Mouse (Mus musculus): ENCODE measurements at regions not wholly inside any gene's neighbourhood (a gene's known extent, or its start where the extent isn't known, plus 50 kb on each side); places are given as distances from the start of the nearest gene placed in this dataset.

DNA sequence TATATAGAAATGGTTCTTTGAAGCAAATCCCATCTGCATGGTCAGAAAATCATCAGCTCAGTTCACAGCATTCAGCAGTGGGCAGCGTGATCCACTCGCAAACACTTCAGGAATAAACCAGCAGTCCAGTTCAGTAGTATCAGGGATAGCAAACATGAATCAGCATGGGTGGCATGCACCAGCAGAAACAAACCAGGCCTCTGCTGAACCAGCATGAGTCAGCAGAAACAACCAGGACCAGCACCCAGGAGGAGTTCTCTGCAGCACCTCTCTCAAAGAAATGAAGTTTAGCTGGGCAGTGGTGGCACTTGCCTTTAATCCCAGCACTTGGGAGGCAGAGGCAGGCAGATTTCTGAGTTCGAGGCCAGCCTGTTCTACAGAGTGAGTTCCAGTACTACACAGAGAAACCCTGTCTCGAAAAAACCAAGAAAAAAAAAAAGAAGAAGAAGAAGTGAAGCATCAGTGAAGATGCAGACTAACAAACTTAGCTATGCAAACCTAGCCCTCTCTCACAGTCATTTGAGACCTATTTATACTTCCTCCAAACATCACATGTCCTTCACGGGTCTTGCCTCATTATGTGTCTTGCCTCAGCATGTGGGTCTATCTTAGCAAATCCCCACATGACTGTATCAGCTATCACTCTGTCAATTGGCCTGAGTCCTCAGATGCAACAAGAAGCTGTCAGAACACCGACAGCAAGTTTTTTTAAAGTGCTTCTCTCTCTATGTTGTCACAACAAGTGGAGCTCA, 80.2 kb downstream of the Fthl17a start:
- intact Hi-C loops (cut with DNase I), result no loop called here
- no peak for DNase-seq (ENCODE audit: low spot score in 2 of 2)

DNA sequence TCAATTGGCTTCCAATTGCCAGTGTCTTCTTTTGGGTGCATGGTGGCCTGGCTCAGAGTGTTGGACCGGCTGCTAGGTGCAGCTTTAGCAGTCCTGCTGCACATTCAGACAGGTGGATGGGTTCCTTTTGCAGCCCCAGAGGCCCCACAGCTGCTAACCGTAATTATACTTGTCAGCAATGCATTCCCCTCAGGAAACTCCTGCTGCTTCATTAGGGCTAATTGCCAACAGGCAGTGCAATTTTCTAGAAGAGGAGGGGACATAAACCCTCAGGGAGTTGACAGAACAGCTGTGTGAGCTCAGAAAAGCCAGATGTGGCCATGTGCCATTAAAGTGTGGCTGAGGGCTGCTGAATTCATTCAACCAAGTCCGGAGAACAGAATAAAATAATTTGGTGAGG, 94.0 kb downstream of the Fthl17a start:
- intact Hi-C loops (cut with DNase I), result no loop called here
- DNase-seq (ENCODE audit: low spot score in 2 of 2), result no peak

DNA sequence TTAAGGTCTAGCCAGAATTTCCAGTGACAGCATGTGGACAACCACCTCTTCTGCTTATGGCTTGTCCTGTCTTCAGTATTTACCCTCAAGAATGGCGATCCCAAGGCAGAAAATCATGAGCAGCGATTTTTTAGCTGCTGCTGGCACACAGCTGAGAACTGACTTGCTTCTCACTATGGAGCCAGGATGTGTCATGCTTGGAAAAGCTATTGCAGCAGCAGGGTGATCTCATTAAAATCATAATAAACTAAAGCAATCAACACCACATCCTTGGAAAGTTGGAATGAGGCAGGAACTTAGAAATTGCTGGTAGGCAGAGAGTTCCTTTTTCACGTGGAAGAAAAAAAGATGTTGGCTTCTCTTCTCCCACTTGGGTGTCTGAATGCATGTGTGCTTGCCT, 125.8 kb downstream of the Fthl17a start:
- intact Hi-C loops (cut with DNase I), result no loop called here
- peak in 1 of 2 experiments; percentile 1 for DNase-seq (ENCODE audit: low spot score in 2 of 2)

DNA sequence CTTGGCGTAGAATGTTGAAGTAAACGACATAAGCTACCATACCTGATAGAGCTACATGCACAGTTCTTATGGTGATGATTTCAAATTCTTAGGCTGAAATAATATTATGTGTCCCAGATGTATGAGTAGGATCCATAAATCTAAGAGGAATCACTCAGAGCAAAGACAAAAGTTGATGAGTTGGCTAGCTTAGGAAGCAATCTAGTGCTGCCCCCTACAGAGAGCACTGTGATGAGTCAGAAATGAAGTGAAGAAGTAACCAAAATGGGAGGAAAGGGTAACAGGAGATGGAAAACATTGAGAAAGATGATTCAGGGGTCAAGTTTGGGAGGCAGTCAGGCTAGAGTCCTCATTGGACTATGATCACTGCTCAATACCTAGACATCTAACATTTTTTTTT, 135.0 kb downstream of the Fthl17a start:
- intact Hi-C loops (cut with DNase I), result no loop called here
- peak in 1 of 2 experiments; percentile 1 for DNase-seq (ENCODE audit: low spot score in 2 of 2)

Measured in left cerebral cortex, postnatal 25 days (tissue).